Mouse (Mus musculus): ENCODE measurements around the gene Peg12. TPM values are rescaled to one million over a fixed set of nuclear protein-coding genes. Genes with fewer than 3 reads are reported as not detected.

Gene Peg12
- total RNA-seq (2021) = under 1 TPM; 0.80 to 0.81 TPM

DNA sequence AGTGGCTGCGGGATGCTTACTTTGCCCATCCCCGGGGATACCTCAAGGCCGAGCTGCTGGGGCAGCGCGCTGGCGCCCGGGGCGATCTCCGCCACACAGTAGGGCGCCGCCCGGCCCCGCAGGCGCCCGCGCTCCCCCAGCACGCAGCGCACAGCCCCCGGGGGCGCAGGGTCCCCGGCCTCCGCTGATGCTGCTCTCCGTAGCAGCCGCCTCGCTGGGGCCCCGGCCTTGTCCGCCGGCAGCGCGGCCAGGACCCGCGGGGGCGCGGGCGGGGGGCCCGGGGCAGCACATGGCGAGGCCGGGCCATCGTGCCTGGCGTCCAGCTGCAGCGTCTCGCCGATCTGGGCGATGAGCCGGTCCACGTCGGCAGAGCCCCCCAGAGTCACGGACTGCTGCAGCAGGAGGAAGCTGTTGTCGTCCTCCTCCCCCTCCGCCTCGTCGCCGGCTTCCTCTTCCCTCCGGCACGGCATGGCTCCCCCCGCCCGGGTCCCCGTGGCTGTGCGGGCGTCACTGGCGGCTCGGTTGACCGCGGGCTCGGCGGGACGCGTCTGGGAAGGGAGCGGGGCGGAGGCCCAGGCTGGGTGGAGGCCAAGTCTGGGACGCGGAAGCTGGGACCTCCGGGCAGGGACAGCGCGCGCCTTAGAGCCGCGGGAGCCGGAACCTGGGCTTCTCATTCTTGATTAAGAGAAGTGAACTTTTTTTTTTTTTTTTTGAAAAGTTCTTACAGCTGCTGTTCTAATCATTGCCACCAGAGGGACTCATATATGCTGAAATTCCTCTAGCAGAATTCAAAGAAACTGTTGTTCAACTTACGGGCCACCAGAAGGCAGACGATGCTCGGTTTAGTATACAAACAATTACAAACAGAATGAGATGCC lies at the start of gene Peg12:
TSS of gene Peg12 (minus strand) at position 633 of the 878 bp plus-strand sequence.
- DNase-seq (ENCODE audit: extremely low spot score in 1 of 2, low spot score in 1 of 2) = peak; percentile 12 to 13

- DNase-seq (ENCODE audit: extremely low spot score in 1 of 2, low spot score in 1 of 2) = no peak
Observed at GRCm38 (mm10) chr7:62486139-62486538, 21.8 kb upstream of the Peg12 start.

DNA sequence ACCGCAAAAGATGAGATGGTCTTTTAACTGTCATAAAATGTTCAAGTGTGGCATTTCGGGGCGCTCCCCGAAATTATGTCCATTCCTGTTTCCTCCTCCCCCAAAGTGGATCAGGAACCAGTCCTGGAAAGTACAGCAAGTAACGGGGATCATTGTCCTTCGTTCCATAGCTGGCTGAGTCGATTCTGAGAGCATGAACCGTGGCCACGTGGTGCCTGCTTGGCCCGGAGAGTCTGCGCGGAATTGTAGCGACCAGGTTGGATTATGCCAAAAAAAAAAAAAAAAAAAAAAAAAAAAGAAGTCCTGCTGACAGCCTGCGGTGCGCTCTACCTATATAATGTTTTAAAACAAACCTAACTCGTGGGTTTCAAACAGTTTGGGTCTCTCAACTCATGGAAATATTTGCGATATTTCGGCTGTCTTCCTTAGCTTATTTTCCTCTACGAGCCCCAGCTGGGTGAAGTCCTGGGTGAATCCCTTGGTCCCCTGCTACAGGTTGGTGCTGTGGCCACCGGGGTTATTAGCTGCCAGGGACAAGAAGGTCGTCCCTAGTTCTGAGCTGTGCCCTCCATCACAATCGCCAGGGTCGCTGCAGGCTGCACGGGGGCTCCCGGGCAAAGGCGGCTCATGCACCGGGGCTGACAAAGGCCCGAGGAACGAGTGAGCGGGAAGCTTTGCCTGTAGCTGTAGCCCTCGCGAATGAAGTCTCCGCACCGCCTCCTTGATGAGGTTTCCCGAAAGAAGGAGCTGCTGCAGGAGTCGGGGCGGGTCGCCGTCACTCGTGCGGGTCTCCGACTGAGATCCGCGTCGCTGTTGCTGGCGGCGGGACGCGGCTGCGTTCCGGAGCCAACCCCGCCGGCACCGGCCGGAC lies 1.1 kb downstream of the Peg12 start:
- peak; percentile 5 to 7 for DNase-seq (ENCODE audit: extremely low spot score in 1 of 2, low spot score in 1 of 2)

GRCm38 (mm10) chr7:62462229-62463006 lies 1.9 kb downstream of the Peg12 start:
- no peak for DNase-seq (ENCODE audit: extremely low spot score in 1 of 2, low spot score in 1 of 2)

DNA sequence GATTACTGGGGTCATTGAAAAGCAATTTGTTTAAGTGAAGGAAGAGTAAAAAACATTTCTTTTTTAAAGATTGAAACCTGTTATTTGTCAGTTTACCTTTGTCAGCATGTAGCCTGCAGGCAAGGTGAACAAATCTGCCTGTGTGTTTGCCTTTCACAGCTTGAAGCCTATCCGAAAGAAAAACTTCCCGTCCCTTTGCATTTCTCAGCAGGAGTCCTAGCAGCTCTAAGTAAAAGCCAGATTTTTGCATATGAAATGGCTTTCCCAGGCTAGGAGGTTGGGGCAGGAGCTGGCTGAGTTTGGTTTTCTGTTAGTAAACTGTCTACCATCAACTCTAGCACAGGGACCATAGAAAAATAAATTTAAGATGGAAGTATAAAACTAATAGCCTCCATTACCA lies 12.0 kb downstream of the Peg12 start:
- DNase-seq (ENCODE audit: extremely low spot score in 1 of 2, low spot score in 1 of 2) = no peak

- DNase-seq (ENCODE audit: extremely low spot score in 1 of 2, low spot score in 1 of 2) = no peak
Observed at GRCm38 (mm10) chr7:62445431-62446165, 18.7 kb downstream of the Peg12 start.

DNA sequence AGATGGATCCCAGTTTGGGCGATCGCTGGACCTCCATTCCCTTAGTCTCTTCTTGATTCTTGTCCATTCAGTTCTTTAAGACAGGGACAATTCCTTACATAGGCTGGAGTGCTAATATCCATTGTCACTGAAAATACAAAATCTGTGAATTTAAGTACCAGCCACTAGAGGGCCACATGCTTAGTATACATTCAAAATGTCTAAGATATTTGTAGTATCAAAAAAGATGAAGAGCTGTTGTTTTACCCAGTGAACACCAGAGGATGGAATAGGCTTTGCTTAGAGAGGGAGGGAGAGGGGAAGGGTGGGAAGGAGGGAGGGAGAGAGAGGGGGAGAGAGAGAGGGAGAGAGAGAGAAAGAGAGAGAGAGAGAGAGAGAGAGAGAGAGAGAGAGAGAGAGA lies 27.9 kb downstream of the Peg12 start:
- no peak for DNase-seq (ENCODE audit: extremely low spot score in 1 of 2, low spot score in 1 of 2)

- DNase-seq (ENCODE audit: extremely low spot score in 1 of 2, low spot score in 1 of 2) = no peak
Observed at GRCm38 (mm10) chr7:62433243-62433642, 31.1 kb downstream of the Peg12 start.

DNA sequence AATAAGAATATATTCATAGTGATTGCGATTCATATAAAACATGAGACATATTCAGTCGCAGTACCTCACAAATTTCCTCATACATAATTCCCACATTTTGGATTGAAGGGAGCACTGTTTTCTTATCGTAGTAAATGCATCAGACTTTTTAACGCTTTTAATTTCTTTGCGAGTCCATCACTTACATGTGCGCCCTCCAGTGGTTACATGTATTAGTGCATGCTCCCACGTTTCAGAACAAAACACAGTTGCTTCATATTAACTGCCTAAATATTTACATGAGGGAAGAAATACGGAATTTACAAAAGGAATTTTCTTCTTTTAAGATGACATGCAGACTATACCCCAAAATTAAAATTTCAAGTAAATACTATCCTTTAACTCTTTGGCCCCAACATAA lies 36.0 kb downstream of the Peg12 start:
- DNase-seq (ENCODE audit: extremely low spot score in 1 of 2, low spot score in 1 of 2) = peak in 1 of 2 experiments; percentile 22

DNA sequence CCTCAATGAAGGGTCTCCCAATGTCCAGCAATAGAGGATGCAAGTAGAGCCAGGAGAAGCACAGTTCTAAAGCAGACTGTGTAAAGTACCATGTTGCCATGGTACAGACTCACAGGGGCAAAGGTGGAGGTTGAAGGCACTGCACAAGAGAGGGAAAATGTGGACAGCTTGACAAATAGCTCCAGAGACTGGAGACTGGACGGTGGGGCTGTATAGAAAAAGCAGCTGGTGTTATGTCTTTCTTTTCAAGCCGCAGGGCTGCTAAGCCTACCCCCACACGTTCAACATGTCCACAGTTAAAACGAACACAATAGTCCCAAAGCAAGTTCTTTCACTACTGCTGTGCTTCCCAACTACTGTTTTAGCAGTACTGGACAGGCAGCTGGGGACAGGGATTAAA lies 41.1 kb downstream of the Peg12 start:
- DNase-seq (ENCODE audit: extremely low spot score in 1 of 2, low spot score in 1 of 2) = no peak

DNA sequence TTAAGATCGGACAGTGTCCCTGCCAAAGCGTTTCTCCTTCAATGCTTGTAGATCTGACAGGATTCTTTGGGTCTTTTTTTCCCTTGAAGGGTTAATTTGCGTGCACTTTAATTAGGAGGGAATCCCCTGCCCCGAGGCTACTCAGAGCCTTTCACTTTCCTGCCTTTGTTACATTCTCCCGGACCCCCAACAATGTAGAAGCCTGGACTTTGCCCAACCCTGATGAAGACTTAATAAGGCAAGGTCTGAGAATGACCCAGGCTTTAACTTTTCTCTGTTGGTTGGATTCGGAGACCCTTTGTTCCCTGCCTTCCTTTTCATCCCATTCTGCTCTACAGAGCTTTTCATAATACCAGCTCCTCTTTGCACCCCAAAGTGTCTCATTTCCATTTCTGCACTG lies 43.7 kb downstream of the Peg12 start:
- DNase-seq (ENCODE audit: extremely low spot score in 1 of 2, low spot score in 1 of 2) = no peak

DNA sequence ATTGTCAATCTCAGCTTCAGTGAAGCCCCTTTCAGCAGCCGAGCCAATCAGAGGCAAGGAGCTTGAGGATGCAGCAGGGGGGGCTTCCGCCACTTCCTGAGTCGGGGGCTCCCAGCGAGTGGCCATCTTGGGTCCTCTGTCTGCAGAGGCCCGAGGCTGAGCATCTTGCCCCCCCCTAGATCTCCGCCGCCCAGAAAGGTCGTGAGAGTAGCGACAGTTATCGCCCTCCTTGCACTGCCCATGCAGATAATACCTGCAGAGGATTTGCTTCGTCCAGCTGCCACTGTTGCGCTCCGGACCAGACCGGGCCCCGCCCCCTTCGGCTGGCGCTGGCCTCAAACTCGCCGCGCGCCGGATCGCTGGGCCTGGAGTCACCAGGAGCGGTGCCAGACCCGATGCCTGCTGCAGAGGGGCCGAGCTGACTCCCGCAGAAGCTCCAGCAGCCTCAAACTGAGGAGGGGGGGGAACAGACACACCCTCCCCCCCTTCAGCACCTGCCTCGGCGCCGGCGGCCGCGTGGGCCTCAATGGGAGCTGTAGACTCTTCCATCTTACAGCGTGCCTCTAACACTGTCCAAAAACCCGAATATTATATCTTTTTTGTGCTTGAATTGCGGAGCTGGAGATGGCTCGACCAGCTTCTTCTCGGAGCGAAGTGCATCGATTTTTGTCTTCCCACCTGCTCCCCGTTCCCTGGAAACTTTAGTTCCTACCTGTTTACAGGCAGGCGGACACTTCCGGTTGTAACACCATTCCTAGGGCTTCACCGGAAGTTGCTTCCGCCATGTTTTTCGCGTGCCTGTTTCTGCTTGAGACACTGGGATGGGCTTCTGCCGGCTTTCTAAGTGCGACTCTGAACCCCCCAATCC lies 44.6 kb downstream of the Peg12 start, which contains the start of gene Mkrn3:
TSS of gene Mkrn3 (minus strand) at position 647 of the 868 bp plus-strand sequence.
- DNase-seq (ENCODE audit: extremely low spot score in 1 of 2, low spot score in 1 of 2) = peak; percentile 20 to 55

GRCm38 (mm10) chr7:62419105-62419492 lies 45.2 kb downstream of the Peg12 start:
- no peak for DNase-seq (ENCODE audit: extremely low spot score in 1 of 2, low spot score in 1 of 2)

DNA sequence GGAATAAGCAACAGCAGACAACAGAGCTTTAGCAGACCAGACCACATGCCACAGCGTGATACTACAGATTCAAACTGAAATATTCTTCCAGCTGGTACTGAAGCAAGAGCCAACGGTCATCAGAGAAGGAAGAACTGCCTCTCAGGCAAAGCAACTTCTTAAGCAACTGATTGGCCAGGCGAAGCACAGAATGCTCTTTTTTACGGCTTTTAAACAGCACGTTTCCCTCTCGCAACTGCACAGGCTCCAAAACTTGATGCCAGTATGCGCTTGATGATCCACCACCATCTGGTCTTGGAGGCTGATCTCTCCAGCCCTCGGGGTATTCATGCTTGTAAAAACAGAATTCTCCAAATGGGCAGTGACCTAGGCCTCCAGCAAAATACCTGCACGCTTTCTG lies 46.0 kb downstream of the Peg12 start:
- no peak for DNase-seq (ENCODE audit: extremely low spot score in 1 of 2, low spot score in 1 of 2)

DNA sequence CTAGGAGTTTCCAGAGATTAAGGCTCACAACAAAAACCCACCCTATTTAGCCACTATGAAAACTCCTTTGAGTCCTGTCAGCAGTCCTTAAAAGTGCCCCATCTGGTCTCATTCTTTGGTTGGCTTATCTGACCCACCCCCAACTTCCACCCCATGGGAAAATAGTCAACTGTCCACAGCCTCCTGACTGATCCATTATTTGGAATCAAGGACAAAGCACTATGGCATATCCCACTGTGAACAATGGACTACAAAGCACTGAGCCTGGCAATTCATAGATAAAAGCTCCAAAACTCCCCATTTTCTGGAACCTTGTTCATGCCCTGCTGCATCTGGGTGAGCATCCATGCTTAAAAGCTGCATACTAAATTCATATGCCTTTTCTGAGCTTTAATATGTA lies 48.1 kb downstream of the Peg12 start:
- no peak for DNase-seq (ENCODE audit: extremely low spot score in 1 of 2, low spot score in 1 of 2)

GRCm38 (mm10) chr7:62415222-62415621 lies 49.1 kb downstream of the Peg12 start:
- no peak for DNase-seq (ENCODE audit: extremely low spot score in 1 of 2, low spot score in 1 of 2)
